Mouse (Mus musculus) megakaryocyte, embryonic 14.5 days (primary cell): Measurements from ENCODE around the gene Sncg.

Experiments used
- FLI1 ChIP-seq: IDR thresholded peaks from 2 replicates; pipeline ENCODE4 v1.6.1; 2012; ENCODE audit warnings: low read length, inconsistent platforms, mixed read lengths
- GATA1 ChIP-seq: IDR thresholded peaks from 3 replicates; pipeline ENCODE4 v1.6.1; 2012; ENCODE audit warnings: mixed read lengths, low read length, inconsistent platforms, borderline replicate concordance

DNA sequence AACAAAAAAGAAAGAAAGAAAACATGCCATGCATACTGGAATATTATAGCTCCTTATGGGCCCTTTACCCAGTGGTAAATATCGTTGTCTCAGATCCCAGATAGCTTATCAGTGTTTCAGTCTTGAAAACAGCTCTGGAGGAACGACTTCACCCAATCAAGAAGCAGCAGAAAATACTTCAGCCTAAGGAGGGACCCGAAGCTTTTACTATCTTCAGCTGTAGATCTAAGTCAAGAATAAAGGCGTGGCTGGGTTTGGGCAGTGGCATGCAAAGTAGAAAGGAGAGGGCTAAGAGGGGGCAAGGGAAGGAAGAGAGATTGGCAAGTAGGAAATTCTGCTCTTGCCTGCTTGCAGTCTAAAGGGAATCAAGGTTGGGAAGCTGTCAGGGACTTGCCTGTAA, 12.5 kb downstream of the Sncg start:
- no peak for TF ChIP-seq GATA1
- no peak for TF ChIP-seq FLI1
